Comparison of ENCODE assay signal across 28 mouse cellular contexts in genomic region chr8:45527708-45528107, GRCm38 (mm10).
"Had no signal": no experiment of that assay in that cellular context is flagged by ENCODE, and none has a peak within 500 bp of the region (broad histone marks: within the 10 kb centered on the region; RNA-seq: fewer than 3 reads in every experiment).

No protein-coding gene starts in this region.

- DNase-seq: gastrocnemius, adult 2 months; gastrocnemius, postnatal 10 days; gastrocnemius, postnatal 25 days; heart, adult 18-20 months; heart, postnatal 10 days; heart, postnatal 4 days; kidney, adult 18-20 months; kidney, adult 8-10 months; kidney, postnatal 10 days; kidney, postnatal 25 days; kidney, postnatal 4 days; liver, embryonic 13.5 days; liver, postnatal 0 days had no signal

- ATAC-seq: hindbrain, embryonic 16.5 days; inflammation-experienced regulatory T-cells, adult 6 months; intestine, embryonic 15.5 days; intestine, postnatal 0 days; liver, postnatal 0 days had no signal

- H3K4me3 ChIP-seq: gastrocnemius, adult 2 months; heart, embryonic 10.5 days; heart, embryonic 12.5 days; hindbrain, embryonic 10.5 days; hindbrain, embryonic 12.5 days; intestine, embryonic 15.5 days; layer of hippocampus, adult 2 months; left cerebral cortex, adult 2 months; limb, embryonic 10.5 days; limb, embryonic 12.5 days; liver, embryonic 13.5 days; liver, embryonic 15.5 days had no signal

- H3K4me1 ChIP-seq: heart, embryonic 10.5 days; heart, embryonic 12.5 days; hindbrain, embryonic 10.5 days; hindbrain, embryonic 12.5 days; intestine, embryonic 15.5 days; limb, embryonic 10.5 days; limb, embryonic 12.5 days; liver, embryonic 13.5 days; liver, embryonic 15.5 days had no signal

- H3K27me3 ChIP-seq: heart, embryonic 12.5 days; hindbrain, embryonic 12.5 days; intestine, embryonic 15.5 days; limb, embryonic 12.5 days; liver, embryonic 13.5 days; liver, embryonic 15.5 days had no signal

- H3K9me3 ChIP-seq: heart, embryonic 10.5 days; heart, embryonic 12.5 days; hindbrain, embryonic 10.5 days; hindbrain, embryonic 12.5 days; intestine, embryonic 15.5 days; limb, embryonic 10.5 days; limb, embryonic 12.5 days; liver, embryonic 13.5 days; liver, embryonic 15.5 days had no signal

- H3K27ac ChIP-seq: gastrocnemius, adult 2 months; heart, embryonic 10.5 days; hindbrain, embryonic 10.5 days; hindbrain, embryonic 12.5 days; hindbrain, embryonic 14.5 days; intestine, embryonic 15.5 days; layer of hippocampus, adult 2 months; left cerebral cortex, adult 2 months; limb, embryonic 10.5 days; limb, embryonic 12.5 days; liver, embryonic 13.5 days; liver, embryonic 15.5 days had no signal

- H3K4me2 ChIP-seq: heart, embryonic 12.5 days; hindbrain, embryonic 12.5 days; hindbrain, embryonic 14.5 days; intestine, embryonic 15.5 days; limb, embryonic 12.5 days; liver, embryonic 11.5 days; liver, embryonic 13.5 days; liver, embryonic 15.5 days had no signal

- H3K9ac ChIP-seq: heart, embryonic 12.5 days; hindbrain, embryonic 12.5 days; hindbrain, embryonic 14.5 days; intestine, embryonic 15.5 days; limb, embryonic 12.5 days; liver, embryonic 13.5 days; liver, embryonic 15.5 days; liver, postnatal 0 days had no signal

- H3K36me3 ChIP-seq: heart, embryonic 10.5 days; heart, embryonic 12.5 days; hindbrain, embryonic 10.5 days; hindbrain, embryonic 12.5 days; intestine, embryonic 15.5 days; limb, embryonic 10.5 days; limb, embryonic 12.5 days; liver, embryonic 13.5 days; liver, embryonic 15.5 days had no signal
